Mouse (Mus musculus) stomach, postnatal 0 days (tissue): ENCODE measurements around the gene Tmbim1. TPM values are rescaled to one million over a fixed set of nuclear protein-coding genes. Genes with fewer than 3 reads are reported as not detected.

Experiments
- ATAC-seq: fragments of 200-750 bp; cut with Nextera tagmentation; 2 replicates; pipeline ENCODE4 v1.8.0; 2017; ENCODE audit not compliant: low FRiP score, low TSS enrichment
- DNase-seq: peaks from one replicate; pipeline ENCODE4 v3.0.0-alpha.2; 2016; ENCODE audit warnings: low spot score
- H3K27ac ChIP-seq: fragments of 300-500 bp; sonication (generic); replicated peaks from 2 replicates; pipeline ENCODE4 v1.5.1; 2014; ENCODE audit warnings: mild to moderate bottlenecking, control low read depth
- H3K27me3 ChIP-seq: fragments of 300-500 bp; sonication (generic); 2 replicates; pipeline ENCODE4 v1.6.1; 2014; ENCODE audit warnings: low read length; ENCODE audit not compliant: control insufficient read depth, insufficient read depth
- H3K36me3 ChIP-seq: fragments of 300-500 bp; sonication (generic); 2 replicates; pipeline ENCODE4 v1.6.1; 2014; ENCODE audit warnings: low read length, mixed read lengths; ENCODE audit not compliant: control insufficient read depth, insufficient read depth
- H3K4me1 ChIP-seq: fragments of 300-500 bp; sonication (generic); replicated peaks from 2 replicates; pipeline ENCODE4 v1.6.1; 2014; ENCODE audit warnings: antibody characterized with exemption; ENCODE audit not compliant: control insufficient read depth, insufficient read depth
- H3K4me2 ChIP-seq: fragments of 300-500 bp; sonication (generic); replicated peaks from 2 replicates; pipeline ENCODE4 v1.6.1; 2014; ENCODE audit warnings: low read depth, mild to moderate bottlenecking, control low read depth, moderate library complexity
- H3K4me3 ChIP-seq: fragments of 300-500 bp; sonication (generic); 2 replicates; pipeline ENCODE4 v1.5.1; 2014; ENCODE audit warnings: low read depth, low read length, control low read depth
- H3K9ac ChIP-seq: fragments of 300-500 bp; sonication (generic); 2 replicates; pipeline ENCODE4 v1.6.1; 2014; ENCODE audit warnings: mild to moderate bottlenecking, low read length, control low read depth, mixed read lengths
- H3K9me3 ChIP-seq: fragments of 300-500 bp; sonication (generic); 2 replicates; pipeline ENCODE4 v1.6.1; 2016; ENCODE audit warnings: low read length; ENCODE audit not compliant: control insufficient read depth
- CTCF ChIP-seq: IDR thresholded peaks from 2 replicates; pipeline ENCODE4 v1.5.1; 2016; ENCODE audit warnings: antibody characterized with exemption, low read depth, mild to moderate bottlenecking, moderate library complexity
- EP300 ChIP-seq: optimal IDR thresholded peaks from 2 replicates; pipeline ENCODE3; 2016; ENCODE audit warnings: antibody characterized with exemption
- WGBS: fragments of 180-500 bp; shearing (Covaris S2); extraction: QIAGEN DNeasy Blood & Tissue Kit; methylation state at CpG from one replicate; pipeline ENCODE4 v1.1.7; 2014; 5-methylcytosine and 5-hydroxymethylcytosine counted together
- polyA plus RNA-seq: library from polyadenylated mRNA; unstranded; fragments of >200 nt; fragmentation: Nextera tagmentation; extraction: Ambion mirVana; gene quantifications from 2 replicates; pipeline ENCODE4 v1.2.1, GENCODE M21; 2015

Tmbim1 gene
- polyA plus RNA-seq, 1 experiment from 2014 or later = 109 TPM

GRCm38 (mm10) chr1:74308001-74308964, 2.9 kb upstream of the Tmbim1 start:
- Histone ChIP-seq H3K36me3 (no peaks in the 10 kb centered on the region), H3K27ac (peak overlapping the region; percentile 69), H3K9me3 (no peaks in the 10 kb centered on the region), H3K27me3 (no peaks in the 10 kb centered on the region), H3K4me2 (no peak overlapping the region), H3K9ac (no peak overlapping the region), H3K4me1 (peaks cover 4% of the 10 kb centered on the region), H3K4me3 (no peak overlapping the region)
- ATAC-seq (no peak), DNase-seq (peak; percentile 14)
- TF ChIP-seq CTCF = no peak
- TF ChIP-seq EP300 = no peak
- whole genome bisulfite sequencing = 77% methylated on average over 10 of the region's 10 CpGs

GRCm38 (mm10) chr1:74307146-74307545, 1.7 kb upstream of the Tmbim1 start:
- no peak overlapping the region for H3K9ac ChIP-seq
- WGBS = 65% methylated on average over 1 of the region's 1 CpGs
- H3K4me2 ChIP-seq = no peak overlapping the region
- peaks cover 8% of the 10 kb centered on the region for H3K4me1 ChIP-seq
- ATAC-seq = peak; percentile 79
- no peak for TF ChIP-seq EP300
- peak; percentile 26 for TF ChIP-seq CTCF
- H3K9me3 ChIP-seq = no peaks in the 10 kb centered on the region
- no peaks in the 10 kb centered on the region for H3K36me3 ChIP-seq
- no peaks in the 10 kb centered on the region for H3K27me3 ChIP-seq
- DNase-seq = peak; percentile 82
- H3K4me3 ChIP-seq = no peak overlapping the region
- H3K27ac ChIP-seq = peak overlapping the region; percentile 69

- Histone ChIP-seq H3K4me1 (peaks cover 7% of the 10 kb centered on the region), H3K9me3 (no peaks in the 10 kb centered on the region), H3K27me3 (no peaks in the 10 kb centered on the region), H3K36me3 (no peaks in the 10 kb centered on the region), H3K9ac (no peak overlapping the region), H3K4me3 (no peak overlapping the region), H3K27ac (no peak overlapping the region), H3K4me2 (no peak overlapping the region)
- ATAC-seq = no peak
- WGBS = 58% methylated on average over 4 of the region's 4 CpGs
- TF ChIP-seq EP300 (no peak), CTCF (no peak)
- DNase-seq = no peak
Observed at GRCm38 (mm10) chr1:74304946-74305345, 476 bp downstream of the Tmbim1 start.

- H3K9me3 ChIP-seq = no peaks in the 10 kb centered on the region
- H3K27me3 ChIP-seq = no peaks in the 10 kb centered on the region
- peak overlapping the region; percentile 76 for H3K4me2 ChIP-seq
- no peak for DNase-seq
- 4% methylated on average over 12 of the region's 12 CpGs for WGBS
- H3K4me3 ChIP-seq = peak overlapping the region; percentile 92
- 0 out of 2 replicates have a peak, but pooled peaks cover 4% of the 10 kb centered on the region for H3K4me1 ChIP-seq
- ATAC-seq = no peak
- H3K36me3 ChIP-seq = no peaks in the 10 kb centered on the region
- H3K27ac ChIP-seq = peak overlapping the region; percentile 97
- TF ChIP-seq CTCF (no peak), EP300 (no peak)
- peak overlapping the region; percentile 97 for H3K9ac ChIP-seq
Observed at GRCm38 (mm10) chr1:74304339-74304790, 1.1 kb downstream of the Tmbim1 start.

GRCm38 (mm10) chr1:74303509-74304338, 1.7 kb downstream of the Tmbim1 start:
- DNase-seq (peak; percentile 87), ATAC-seq (peak; percentile 75)
- no peaks in the 10 kb centered on the region for H3K36me3 ChIP-seq
- TF ChIP-seq CTCF = no peak; the same call in 1 of the 2 replicates
- TF ChIP-seq EP300 = no peak
- H3K9ac ChIP-seq = peak overlapping the region; percentile 97
- H3K4me2 ChIP-seq = peak overlapping the region; percentile 76
- peak overlapping the region; percentile 92 for H3K4me3 ChIP-seq
- H3K4me1 ChIP-seq = peaks cover 7% of the 10 kb centered on the region; the same call in 1 of the 2 replicates
- no peaks in the 10 kb centered on the region for H3K9me3 ChIP-seq
- WGBS = under 1% methylated on average over 52 of the region's 56 CpGs
- peak overlapping the region; percentile 97 for H3K27ac ChIP-seq
- H3K27me3 ChIP-seq = no peaks in the 10 kb centered on the region
